Mouse (Mus musculus) ovary, postnatal 14 days (tissue): ENCODE results near the gene Phlda1.

Experiments used
- DNase-seq: peaks from one replicate; pipeline ENCODE4 v3.0.0; 2022; ENCODE audit warnings: low spot score

The Phlda1 gene

GRCm38 (mm10) chr10:111528283-111528682, 22.2 kb downstream of the Phlda1 start:
- DNase-seq, result no peak

DNA sequence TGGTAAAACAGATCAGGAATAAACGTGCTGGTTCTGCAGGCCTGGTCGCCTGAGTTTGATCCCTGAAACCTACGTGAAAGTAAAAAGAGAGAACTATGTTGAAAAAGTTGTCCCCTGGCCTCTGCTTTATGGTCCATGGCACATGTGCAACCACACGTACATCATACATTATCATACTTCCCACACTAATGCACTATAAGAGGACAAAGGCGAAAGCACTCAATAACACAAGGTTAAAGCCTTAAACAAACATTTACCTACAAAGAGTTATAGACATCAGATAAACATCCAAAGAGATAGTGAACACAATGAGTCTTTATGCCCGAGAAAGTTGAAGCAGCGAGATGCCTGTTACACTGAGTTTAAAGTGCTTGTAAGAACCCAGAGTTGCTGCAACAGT, 24.3 kb downstream of the Phlda1 start:
- DNase-seq, result no peak

DNA sequence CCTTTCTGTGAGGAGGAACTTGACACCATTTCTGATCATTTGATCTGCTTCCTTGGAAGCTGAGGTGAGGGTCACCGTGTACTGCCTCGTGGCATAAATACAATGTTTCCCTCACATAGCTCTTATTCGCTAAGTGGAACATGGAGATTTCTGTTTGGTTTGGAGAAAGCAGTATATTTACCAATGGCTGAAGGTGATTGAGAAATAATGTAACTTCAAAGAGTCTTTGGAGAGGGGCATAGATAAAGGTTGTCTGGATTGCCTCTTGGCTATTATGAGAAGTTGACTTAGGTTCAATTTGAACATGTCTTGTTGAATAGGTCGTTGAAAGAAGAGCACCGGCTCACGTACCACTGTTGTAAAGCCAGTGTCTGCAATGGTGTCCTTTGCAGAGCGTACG, 28.6 kb downstream of the Phlda1 start:
- DNase-seq, result no peak

GRCm38 (mm10) chr10:111537410-111537809, 31.3 kb downstream of the Phlda1 start:
- DNase-seq, result no peak

- no peak for DNase-seq
Observed at GRCm38 (mm10) chr10:111539724-111540324, 33.7 kb downstream of the Phlda1 start.

DNA sequence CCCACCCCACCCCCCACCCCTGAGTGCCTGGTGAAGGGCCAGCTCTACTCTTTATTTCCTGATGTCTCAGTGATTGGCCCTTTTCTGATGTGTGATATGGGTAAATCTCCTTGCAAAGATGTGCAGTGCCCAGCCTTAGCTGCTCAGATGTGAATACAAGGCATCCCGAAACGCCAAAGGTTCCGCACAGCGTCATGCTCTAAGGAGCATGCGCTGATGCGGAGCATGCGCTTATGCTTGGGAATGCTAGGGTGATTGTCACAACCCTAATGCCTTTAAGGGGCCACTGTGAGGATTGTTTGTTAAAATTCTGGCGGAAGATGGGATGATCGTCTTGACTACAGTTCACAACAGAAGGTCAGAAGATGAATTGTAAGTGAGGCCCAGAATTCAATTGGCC, 34.6 kb downstream of the Phlda1 start:
- no peak for DNase-seq

GRCm38 (mm10) chr10:111543106-111543505, 37.0 kb downstream of the Phlda1 start:
- no peak for DNase-seq

DNA sequence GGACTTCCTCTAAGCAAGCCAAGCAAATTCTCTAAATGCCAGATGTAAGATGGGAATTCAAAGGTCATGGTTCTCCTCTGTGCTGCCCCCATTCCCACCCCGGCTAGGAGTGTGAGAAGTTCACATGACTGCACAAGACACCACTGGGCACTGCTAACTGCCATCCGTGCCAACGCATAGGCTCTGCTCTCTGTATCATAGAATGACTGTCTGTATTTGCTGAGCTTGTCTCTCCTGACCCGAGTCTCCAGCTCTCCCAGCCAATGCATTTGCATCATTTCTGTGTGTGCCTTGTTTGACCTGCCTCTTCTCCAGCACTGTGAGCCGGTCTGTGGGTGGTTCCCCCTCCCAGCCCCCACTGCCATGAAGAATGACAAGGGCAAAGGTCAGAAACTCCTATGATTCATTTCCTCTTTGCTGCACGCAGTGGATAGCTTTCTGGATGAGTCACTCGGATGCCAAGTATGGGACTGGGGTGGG, 37.7 kb downstream of the Phlda1 start:
- DNase-seq, result no peak

DNA sequence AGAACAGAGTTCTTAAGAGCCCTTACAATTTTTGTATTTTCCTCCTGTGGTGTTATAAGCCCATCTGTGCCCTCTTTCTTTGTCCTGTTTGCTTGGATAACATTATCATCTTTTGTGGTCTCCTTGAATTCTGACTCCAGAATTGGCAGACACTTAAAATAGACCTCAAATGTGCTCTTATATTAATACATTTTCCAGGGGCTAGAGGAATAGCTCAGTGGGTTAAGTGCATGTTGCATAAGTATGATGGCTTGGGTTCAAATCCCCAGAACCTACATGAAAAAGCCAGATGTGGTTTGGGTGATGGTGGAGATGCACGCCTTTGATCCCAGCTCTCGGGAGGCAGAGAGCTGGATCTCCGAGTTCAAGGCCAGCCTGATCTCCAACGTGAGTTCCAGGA, 38.2 kb downstream of the Phlda1 start:
- DNase-seq, result no peak

DNA sequence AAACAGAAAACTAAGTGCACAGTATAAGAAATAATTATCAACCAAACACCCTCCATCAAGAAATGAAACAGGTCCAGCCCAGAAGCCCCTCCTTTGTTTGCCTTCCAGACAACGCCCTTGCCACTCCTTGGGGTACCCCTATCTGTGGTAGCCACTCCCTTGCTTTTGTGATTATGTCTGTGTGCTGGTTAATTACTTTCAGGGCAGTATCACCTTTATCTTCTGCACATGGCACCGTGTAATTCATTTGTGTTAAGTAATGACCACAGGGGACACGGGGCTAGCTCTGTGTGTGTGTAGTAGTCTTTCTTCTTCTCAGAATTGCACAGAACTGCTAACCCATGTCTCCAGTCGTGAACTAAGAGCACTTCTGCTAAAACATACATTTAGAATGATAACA, 39.6 kb downstream of the Phlda1 start:
- DNase-seq, result no peak

GRCm38 (mm10) chr10:111547881-111548372, 41.8 kb downstream of the Phlda1 start:
- DNase-seq, result no peak

DNA sequence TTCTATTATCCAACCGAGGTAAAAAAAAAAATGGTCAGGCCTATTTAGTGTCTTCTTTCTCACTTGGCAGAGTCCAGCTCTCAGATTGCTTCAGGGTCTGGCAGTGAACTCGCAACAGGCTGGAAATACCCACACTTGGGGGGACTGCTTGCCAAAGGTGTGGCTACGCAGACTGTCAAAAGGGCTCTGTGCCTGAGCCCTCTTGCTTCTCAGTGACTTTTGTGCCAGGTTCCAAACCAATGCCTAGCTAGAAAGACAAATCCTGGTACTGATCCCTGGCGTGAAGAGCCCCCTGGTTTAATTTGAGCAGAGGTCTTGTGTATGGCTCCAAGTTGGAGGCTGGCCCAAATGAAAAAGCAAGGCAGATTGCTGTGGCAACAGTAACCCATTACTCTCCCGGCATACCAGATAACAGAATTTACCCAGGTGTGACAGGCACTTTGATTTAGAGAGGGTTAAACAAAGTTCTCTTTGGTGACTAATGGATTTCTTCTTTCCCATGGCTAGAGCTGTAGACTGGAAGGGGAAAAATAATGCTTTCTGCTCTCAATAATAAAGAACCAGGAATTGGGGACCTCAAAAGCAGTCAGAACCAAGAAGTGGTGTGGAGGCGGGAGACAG, 44.1 kb downstream of the Phlda1 start:
- peak; percentile 15 for DNase-seq

DNA sequence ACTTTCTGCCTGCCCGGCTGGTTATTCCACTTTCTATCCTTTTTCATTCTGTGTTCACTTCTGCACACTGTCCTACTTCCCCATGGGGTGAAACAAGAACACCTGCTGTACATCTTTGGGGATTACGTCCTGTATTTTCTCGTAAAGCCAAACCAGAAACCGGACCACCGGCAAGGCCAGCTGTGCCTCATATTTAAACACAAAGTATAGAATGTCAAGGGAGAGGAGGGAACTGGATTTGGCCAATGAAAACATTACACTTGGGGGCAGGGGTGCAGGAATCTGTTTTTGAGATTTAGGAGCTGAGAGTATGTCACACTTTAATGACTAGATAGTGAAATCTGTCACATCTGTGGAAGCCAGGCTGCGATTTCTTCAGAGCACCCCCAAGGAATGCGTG, 47.6 kb downstream of the Phlda1 start:
- no peak for DNase-seq

DNA sequence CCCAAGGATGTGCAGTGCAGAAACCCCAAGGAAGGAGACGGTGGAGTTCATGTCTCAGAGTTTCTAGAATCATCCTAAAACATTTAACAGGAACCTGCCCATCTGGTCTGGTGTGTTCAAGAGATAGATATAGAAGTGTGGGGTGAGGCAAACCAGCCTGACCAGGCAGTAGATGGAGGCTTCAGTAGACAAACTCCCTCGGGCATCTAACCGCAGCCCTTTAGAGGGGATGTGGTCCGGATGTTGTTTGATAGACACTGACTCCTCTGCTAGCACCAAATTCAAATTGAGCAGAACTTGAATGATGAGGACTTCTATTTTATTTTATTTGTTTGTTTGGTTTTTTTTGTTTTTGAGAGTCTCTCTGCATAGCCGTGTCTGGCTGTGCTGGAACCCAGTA, 48.6 kb downstream of the Phlda1 start:
- DNase-seq, result no peak

GRCm38 (mm10) chr10:111558211-111558610, 52.1 kb downstream of the Phlda1 start:
- no peak for DNase-seq
